Mouse (Mus musculus) neural tube, embryonic 13.5 days (tissue): ENCODE results near the gene Vps33b. TPM values are rescaled to one million over a fixed set of nuclear protein-coding genes. Genes with fewer than 3 reads are reported as not detected.

Experiments
- ATAC-seq: fragments of 200-750 bp; cut with Nextera tagmentation; 2 replicates; pipeline ENCODE4 v1.8.0; 2017; ENCODE audit warnings: low read depth, mild to moderate bottlenecking, moderate TSS enrichment, moderate library complexity
- H3K27ac ChIP-seq: fragments of 300-500 bp; sonication (generic); replicated peaks from 2 replicates; pipeline ENCODE4 v1.5.1; 2015; ENCODE audit warnings: moderate library complexity, mild to moderate bottlenecking, inconsistent platforms
- H3K27me3 ChIP-seq: fragments of 300-500 bp; sonication (generic); 2 replicates; pipeline ENCODE4 v1.6.1; 2015; ENCODE audit warnings: mild to moderate bottlenecking, inconsistent platforms
- H3K36me3 ChIP-seq: fragments of 300-500 bp; sonication (generic); 2 replicates; pipeline ENCODE4 v1.6.1; 2015; ENCODE audit warnings: mild to moderate bottlenecking, inconsistent platforms
- H3K4me1 ChIP-seq: fragments of 300-500 bp; sonication (generic); replicated peaks from 2 replicates; pipeline ENCODE4 v1.6.1; 2015; ENCODE audit warnings: inconsistent platforms
- H3K4me2 ChIP-seq: fragments of 300-500 bp; sonication (generic); 2 replicates; pipeline ENCODE4 v1.6.1; 2015; ENCODE audit warnings: inconsistent platforms, mild to moderate bottlenecking, moderate library complexity
- H3K4me3 ChIP-seq: fragments of 300-500 bp; sonication (generic); 2 replicates; pipeline ENCODE4 v1.5.1; 2015; ENCODE audit warnings: mild to moderate bottlenecking, inconsistent platforms
- H3K9ac ChIP-seq: fragments of 300-500 bp; sonication (generic); 2 replicates; pipeline ENCODE4 v1.6.1; 2015; ENCODE audit warnings: moderate library complexity, mild to moderate bottlenecking, inconsistent platforms
- H3K9me3 ChIP-seq: fragments of 300-500 bp; sonication (generic); 2 replicates; pipeline ENCODE4 v1.6.1; 2016; ENCODE audit warnings: inconsistent platforms
- WGBS: fragments of 180-500 bp; shearing (Covaris S2); methylation state at CpG from one replicate; pipeline ENCODE4 v1.1.7; 2015; 5-methylcytosine and 5-hydroxymethylcytosine counted together
- polyA plus RNA-seq: library from polyadenylated mRNA; unstranded; fragments of >200 nt; fragmentation: Nextera tagmentation; extraction: Ambion mirVana; gene quantifications from 2 replicates; pipeline ENCODE4 v1.2.1, GENCODE M21; 2015

Gene Vps33b
- 23.7 and 27.7 TPM in 2 replicates for polyA plus RNA-seq

- peak within 1 kb of the TSS; percentile 94 for H3K4me2 ChIP-seq
- H3K27me3 ChIP-seq: no peaks in the 10 kb centered on the region
- 5% methylated on average over 21 of the region's 21 CpGs for WGBS
- peak within 1 kb of the TSS; percentile 86 for H3K9ac ChIP-seq
- peak; percentile 93 for ATAC-seq
- peaks cover 9% of the 10 kb centered on the region; the same call in 1 of the 2 replicates for H3K9me3 ChIP-seq
- peak within 1 kb of the TSS; percentile 76 for H3K27ac ChIP-seq
- peak within 1 kb of the TSS; percentile 74 for H3K4me3 ChIP-seq
- peaks cover 60% of the 10 kb centered on the region for H3K36me3 ChIP-seq
- H3K4me1 ChIP-seq: peaks cover 27% of the 10 kb centered on the region
These were observed at the start of gene Vps33b for GRCm38 (mm10) chr7:80268897-80269750. TSS of gene Vps33b (plus strand) at chr7:80269649.

DNA sequence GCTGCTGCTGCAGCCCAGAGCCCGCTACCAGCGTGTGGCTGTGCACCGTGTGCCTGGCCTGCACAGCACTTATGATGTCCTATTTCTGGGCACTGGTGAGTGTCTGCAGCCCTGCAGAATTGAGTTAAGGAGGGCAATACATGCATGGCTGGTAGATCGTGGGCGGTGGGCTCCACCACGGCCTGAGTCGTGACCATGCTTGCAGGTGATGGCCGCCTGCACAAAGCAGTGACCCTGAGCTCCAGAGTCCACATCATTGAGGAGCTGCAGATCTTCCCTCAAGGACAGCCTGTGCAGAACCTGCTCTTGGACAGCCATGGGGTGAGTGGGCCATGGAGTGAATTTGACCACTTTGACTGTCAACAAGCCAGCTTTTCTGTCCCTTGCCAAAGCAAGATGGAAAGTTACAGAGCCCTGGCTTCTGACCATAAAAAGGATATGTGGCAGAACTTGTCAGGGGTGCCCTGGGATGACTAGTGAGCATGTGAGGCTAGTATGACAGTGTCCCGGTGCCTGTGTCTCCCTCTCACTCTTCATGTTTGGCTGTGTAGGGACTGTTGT is 49.1 kb upstream of the Vps33b start:
- no peak overlapping the region for H3K9ac ChIP-seq
- ATAC-seq: no peak
- no peak overlapping the region for H3K27ac ChIP-seq
- 92% methylated on average over 9 of the region's 9 CpGs for WGBS
- peaks cover 4% of the 10 kb centered on the region for H3K4me1 ChIP-seq
- no peak overlapping the region for H3K4me3 ChIP-seq
- no peaks in the 10 kb centered on the region for H3K27me3 ChIP-seq
- no peak overlapping the region for H3K4me2 ChIP-seq
- peaks cover 96% of the 10 kb centered on the region for H3K36me3 ChIP-seq
- H3K9me3 ChIP-seq: no peaks in the 10 kb centered on the region

- H3K4me2 ChIP-seq: no peak overlapping the region
- no peak overlapping the region for H3K9ac ChIP-seq
- H3K36me3 ChIP-seq: peaks cover 95% of the 10 kb centered on the region
- 80% methylated on average over 4 of the region's 4 CpGs for WGBS
- H3K27me3 ChIP-seq: no peaks in the 10 kb centered on the region
- H3K27ac ChIP-seq: no peak overlapping the region
- H3K4me1 ChIP-seq: no peaks in the 10 kb centered on the region
- no peak overlapping the region for H3K4me3 ChIP-seq
- no peaks in the 10 kb centered on the region for H3K9me3 ChIP-seq
- ATAC-seq: no peak
These were observed 48.2 kb upstream of the Vps33b start for GRCm38 (mm10) chr7:80221179-80221750.

- ATAC-seq: no peak
- 98% methylated on average over 4 of the region's 4 CpGs for WGBS
- H3K9ac ChIP-seq: no peak overlapping the region
- no peaks in the 10 kb centered on the region; the same call in 1 of the 2 replicates for H3K27me3 ChIP-seq
- H3K36me3 ChIP-seq: peaks cover 59% of the 10 kb centered on the region
- H3K27ac ChIP-seq: no peak overlapping the region
- H3K4me3 ChIP-seq: no peak overlapping the region
- H3K4me2 ChIP-seq: no peak overlapping the region
- H3K9me3 ChIP-seq: no peaks in the 10 kb centered on the region
- H3K4me1 ChIP-seq: peaks cover 10% of the 10 kb centered on the region
These were observed 42.4 kb upstream of the Vps33b start for GRCm38 (mm10) chr7:80227065-80227464.

GRCm38 (mm10) chr7:80230196-80230595 is 39.3 kb upstream of the Vps33b start:
- Histone ChIP-seq H3K27ac (no peak overlapping the region), H3K4me2 (no peak overlapping the region), H3K9ac (no peak overlapping the region), H3K9me3 (no peaks in the 10 kb centered on the region), H3K36me3 (peaks cover 31% of the 10 kb centered on the region), H3K27me3 (no peaks in the 10 kb centered on the region; the same call in 1 of the 2 replicates), H3K4me1 (peaks cover 33% of the 10 kb centered on the region), H3K4me3 (no peak overlapping the region)
- ATAC-seq: no peak
- WGBS: 16% methylated on average over 6 of the region's 6 CpGs

DNA sequence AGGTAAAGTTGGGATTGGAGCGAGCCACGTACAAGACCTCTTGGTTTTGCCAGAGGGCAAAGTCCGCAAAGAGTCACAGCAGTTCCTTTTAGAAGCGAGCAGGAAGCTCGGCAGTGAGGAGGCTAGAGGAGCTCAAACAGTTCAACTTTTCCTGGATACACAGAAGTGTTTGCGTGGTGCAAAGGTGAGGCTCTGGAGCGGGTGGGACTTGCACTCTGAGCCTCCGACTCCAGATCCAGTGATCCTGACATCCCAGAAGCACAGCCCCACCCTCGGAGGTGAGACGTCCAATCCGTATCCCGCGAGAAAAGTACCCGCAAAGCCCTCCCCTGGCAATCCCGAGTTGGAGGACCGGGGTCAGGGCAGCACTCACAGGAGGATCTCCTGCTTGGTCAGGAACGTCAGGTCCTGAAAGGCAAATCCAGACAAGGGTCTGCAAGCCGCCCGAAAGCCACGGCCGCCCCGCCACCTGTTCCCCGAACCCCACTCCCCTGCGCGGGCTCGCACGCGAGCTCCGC is 37.4 kb upstream of the Vps33b start:
- Histone ChIP-seq H3K4me3 (peak overlapping the region; percentile 70), H3K9me3 (no peaks in the 10 kb centered on the region), H3K36me3 (peaks cover 14% of the 10 kb centered on the region), H3K4me2 (peak overlapping the region; percentile 91), H3K27me3 (no peaks in the 10 kb centered on the region; the same call in 1 of the 2 replicates), H3K27ac (no peak overlapping the region), H3K4me1 (peaks cover 37% of the 10 kb centered on the region), H3K9ac (peak overlapping the region; percentile 68)
- WGBS: under 1% methylated on average over 29 of the region's 29 CpGs
- peak; percentile 54 for ATAC-seq

DNA sequence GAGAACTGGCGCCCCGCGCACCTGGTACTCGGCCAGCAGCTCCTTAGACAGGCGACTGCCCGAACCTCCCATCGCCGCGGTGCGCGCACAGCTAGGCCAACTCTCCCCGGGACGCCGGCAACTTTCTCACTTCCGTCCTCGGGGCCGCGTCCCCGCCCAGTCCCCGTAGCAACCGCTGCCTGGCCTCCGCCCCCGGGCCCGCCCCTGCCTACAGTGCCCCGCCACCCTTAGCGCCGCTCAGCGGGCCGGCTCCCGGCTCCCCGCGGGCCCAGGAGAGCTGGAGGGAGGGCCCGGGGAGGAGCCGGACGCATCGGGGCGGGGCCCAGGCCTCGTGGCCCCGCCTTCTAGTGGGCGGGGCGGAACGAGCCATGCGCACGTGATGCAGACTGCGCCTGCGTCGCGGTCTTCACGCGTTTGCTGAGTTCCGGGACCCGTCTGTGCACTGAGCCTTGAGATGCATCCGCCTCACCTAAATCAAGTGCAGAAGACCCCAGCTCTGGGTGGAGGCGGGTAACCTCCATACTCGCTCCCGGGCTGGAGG is 36.9 kb upstream of the Vps33b start, which contains the start of the genes Cib1 and Gdpgp1:
Gene Cib1 (minus strand): TSS at position 325 of the 541 bp plus-strand sequence.
Gene Gdpgp1 (plus strand): TSS at position 377 of the 541 bp plus-strand sequence.
- WGBS: under 1% methylated on average over 47 of the region's 56 CpGs
- H3K27me3 ChIP-seq: no peaks in the 10 kb centered on the region; the same call in 1 of the 2 replicates
- peaks cover 37% of the 10 kb centered on the region for H3K4me1 ChIP-seq
- peak within 1 kb of the TSS; percentile 91 for H3K4me2 ChIP-seq
- no peaks in the 10 kb centered on the region for H3K9me3 ChIP-seq
- peak; percentile 95 for ATAC-seq
- H3K36me3 ChIP-seq: peaks cover 9% of the 10 kb centered on the region
- peak within 1 kb of the TSS; percentile 79 for H3K27ac ChIP-seq
- peak within 1 kb of the TSS; percentile 77 for H3K9ac ChIP-seq
- peak within 1 kb of the TSS; percentile 70 for H3K4me3 ChIP-seq

- WGBS: 76% methylated on average over 9 of the region's 9 CpGs
- peaks cover 37% of the 10 kb centered on the region for H3K4me1 ChIP-seq
- H3K9me3 ChIP-seq: no peaks in the 10 kb centered on the region
- peak overlapping the region; percentile 91 for H3K4me2 ChIP-seq
- H3K36me3 ChIP-seq: peaks cover 8% of the 10 kb centered on the region
- ATAC-seq: no peak
- no peaks in the 10 kb centered on the region; the same call in 1 of the 2 replicates for H3K27me3 ChIP-seq
- peak overlapping the region; percentile 70 for H3K4me3 ChIP-seq
- H3K9ac ChIP-seq: peak overlapping the region; percentile 60
- H3K27ac ChIP-seq: no peak overlapping the region
These were observed 35.6 kb upstream of the Vps33b start for GRCm38 (mm10) chr7:80233799-80234198.

GRCm38 (mm10) chr7:80238542-80238941 is 30.9 kb upstream of the Vps33b start:
- no peak overlapping the region for H3K4me3 ChIP-seq
- no peak for ATAC-seq
- peaks cover 19% of the 10 kb centered on the region for H3K4me1 ChIP-seq
- H3K27ac ChIP-seq: no peak overlapping the region
- no peak overlapping the region for H3K4me2 ChIP-seq
- 89% methylated on average over 10 of the region's 10 CpGs for WGBS
- H3K9ac ChIP-seq: no peak overlapping the region
- H3K27me3 ChIP-seq: no peaks in the 10 kb centered on the region
- H3K9me3 ChIP-seq: no peaks in the 10 kb centered on the region
- peaks cover 34% of the 10 kb centered on the region for H3K36me3 ChIP-seq

GRCm38 (mm10) chr7:80241661-80242060 is 27.8 kb upstream of the Vps33b start:
- WGBS: 91% methylated on average over 4 of the region's 4 CpGs
- Histone ChIP-seq H3K27ac (no peak overlapping the region), H3K9ac (no peak overlapping the region), H3K27me3 (no peaks in the 10 kb centered on the region), H3K4me2 (no peak overlapping the region), H3K4me3 (no peak overlapping the region), H3K9me3 (no peaks in the 10 kb centered on the region), H3K4me1 (no peaks in the 10 kb centered on the region), H3K36me3 (peaks cover 34% of the 10 kb centered on the region)
- no peak for ATAC-seq

DNA sequence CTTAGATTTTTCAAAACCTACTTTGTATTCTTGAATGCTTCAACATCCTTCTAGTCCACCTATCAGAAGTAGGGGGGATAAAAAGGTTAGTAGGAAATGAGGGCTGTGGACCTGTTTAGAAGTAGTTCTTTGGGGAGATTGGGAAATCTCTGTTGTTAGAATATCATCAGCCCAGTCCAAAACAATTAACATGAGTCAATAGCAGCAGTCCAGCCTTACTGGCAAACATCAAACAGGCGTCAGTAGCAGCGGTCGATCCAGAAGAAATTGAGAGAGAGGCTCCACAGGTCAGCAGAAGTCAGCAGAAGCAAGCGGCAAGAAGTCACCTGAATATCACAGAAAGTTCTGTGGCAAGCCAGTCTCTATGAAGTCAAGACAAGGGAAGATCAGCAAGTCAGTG is 24.6 kb upstream of the Vps33b start:
- Histone ChIP-seq H3K27ac (no peak overlapping the region), H3K4me2 (no peak overlapping the region), H3K36me3 (peaks cover 16% of the 10 kb centered on the region), H3K9ac (no peak overlapping the region), H3K27me3 (no peaks in the 10 kb centered on the region), H3K9me3 (no peaks in the 10 kb centered on the region), H3K4me1 (peaks cover 5% of the 10 kb centered on the region; the same call in 1 of the 2 replicates), H3K4me3 (no peak overlapping the region)
- 96% methylated on average over 4 of the region's 4 CpGs for WGBS
- ATAC-seq: no peak
